Mouse (Mus musculus): ENCODE data around the gene Tulp1. TPM values are rescaled to one million over a fixed set of nuclear protein-coding genes. Genes with fewer than 3 reads are reported as not detected.
A peak's percentile ranks its signal among the peaks of the same experiment; 100 is the strongest.
"Not testable (repeated sequence)": the region's sequence is repeated elsewhere in the genome, so short reads cannot be mapped to it uniquely, and the experiment has no call there.

Tulp1 gene
- total RNA-seq, 4 experiments from 2014 or later: 0.16 to 0.49 TPM; not detected in 2

- no peak for DNase-seq
These were observed 27.5 kb downstream of the Tulp1 start for GRCm38 (mm10) chr17:28337547-28337946.

- no peak for DNase-seq
These were observed 29.8 kb downstream of the Tulp1 start for GRCm38 (mm10) chr17:28335267-28335666.

DNA sequence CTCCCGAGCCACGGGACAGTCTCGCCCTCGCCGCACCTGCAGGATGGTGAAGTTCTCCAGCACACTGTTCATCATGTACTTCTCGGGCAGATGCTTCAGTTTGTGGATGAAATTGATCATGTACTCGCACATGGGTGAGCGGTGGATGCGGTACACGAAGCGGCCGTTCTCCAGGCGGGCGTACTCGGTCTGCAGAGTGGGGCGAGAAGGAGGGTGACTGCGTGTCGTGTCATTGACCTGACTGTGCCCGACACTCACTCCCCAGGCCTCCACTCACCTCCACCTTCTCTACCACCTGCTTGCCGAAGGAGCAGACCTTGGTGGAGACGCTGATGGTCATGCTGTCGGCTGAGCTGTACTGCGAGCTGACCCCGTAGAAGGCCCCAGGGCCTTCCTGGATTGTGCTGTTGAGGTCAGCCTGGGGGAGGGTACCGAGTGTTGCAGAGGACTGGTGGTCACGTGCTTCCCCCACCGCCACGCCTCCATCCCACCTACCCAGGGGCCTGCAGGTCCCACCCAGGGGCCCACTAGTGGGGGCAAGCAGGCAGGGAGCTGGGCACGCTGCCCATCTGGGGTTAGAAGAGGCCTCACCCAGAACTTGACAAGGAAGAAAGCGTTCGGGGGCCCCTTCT, 32.0 kb downstream of the Tulp1 start:
- DNase-seq: no peak

- no peak for DNase-seq
These were observed 32.7 kb downstream of the Tulp1 start for GRCm38 (mm10) chr17:28332113-28332914.

- no peak for DNase-seq
These were observed 33.5 kb downstream of the Tulp1 start for GRCm38 (mm10) chr17:28331241-28332112.

- DNase-seq: not testable (repeated sequence)
These were observed 34.4 kb downstream of the Tulp1 start for GRCm38 (mm10) chr17:28330590-28330989.

DNA sequence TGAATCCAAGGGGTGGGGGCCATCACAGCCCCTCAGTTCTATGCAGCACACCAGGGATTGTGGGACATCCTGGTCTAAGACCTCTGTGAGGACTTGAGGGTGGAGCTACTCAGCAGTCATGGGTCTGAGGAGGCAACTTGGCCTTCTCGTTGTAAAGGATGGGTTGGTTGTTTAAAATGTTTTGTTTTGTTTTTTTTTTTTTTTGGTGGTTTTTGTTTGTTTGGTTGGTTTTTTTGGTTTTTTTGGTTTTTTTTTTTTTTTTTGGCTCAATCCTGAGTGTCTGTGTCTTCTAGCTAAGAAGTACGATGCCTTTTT, 34.8 kb downstream of the Tulp1 start:
- DNase-seq: no peak

- DNase-seq: no peak
These were observed 35.4 kb downstream of the Tulp1 start for GRCm38 (mm10) chr17:28329503-28330231.

DNA sequence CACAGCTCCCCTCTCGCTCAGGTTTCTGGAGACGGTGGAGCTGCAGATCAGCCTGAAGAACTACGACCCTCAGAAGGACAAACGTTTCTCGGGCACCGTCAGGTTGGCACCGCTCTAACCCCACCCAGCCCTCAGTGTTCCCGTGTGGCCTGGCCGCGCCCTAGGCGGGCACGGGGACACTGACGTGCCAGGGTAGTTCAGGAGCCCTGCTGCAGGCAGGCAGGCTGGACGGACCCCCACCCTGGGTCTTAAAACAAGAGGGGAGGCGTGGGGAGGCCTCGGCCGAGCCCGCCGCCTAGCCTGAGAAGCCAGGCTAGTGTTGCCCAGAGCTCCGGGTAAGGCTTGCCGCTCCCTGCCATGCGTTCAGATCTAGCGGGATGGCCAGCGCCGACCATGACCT, 36.1 kb downstream of the Tulp1 start:
- no peak for DNase-seq

- peak; percentile 94 for DNase-seq
These were observed 36.6 kb downstream of the Tulp1 start, which contains the start of gene Rpl10a for GRCm38 (mm10) chr17:28328366-28328928. Gene Rpl10a (plus strand): TSS chr17:28328471.

GRCm38 (mm10) chr17:28327673-28328325, 37.2 kb downstream of the Tulp1 start:
- DNase-seq: peak; percentile 61

- DNase-seq: no peak
These were observed 38.1 kb downstream of the Tulp1 start for GRCm38 (mm10) chr17:28326951-28327350.

DNA sequence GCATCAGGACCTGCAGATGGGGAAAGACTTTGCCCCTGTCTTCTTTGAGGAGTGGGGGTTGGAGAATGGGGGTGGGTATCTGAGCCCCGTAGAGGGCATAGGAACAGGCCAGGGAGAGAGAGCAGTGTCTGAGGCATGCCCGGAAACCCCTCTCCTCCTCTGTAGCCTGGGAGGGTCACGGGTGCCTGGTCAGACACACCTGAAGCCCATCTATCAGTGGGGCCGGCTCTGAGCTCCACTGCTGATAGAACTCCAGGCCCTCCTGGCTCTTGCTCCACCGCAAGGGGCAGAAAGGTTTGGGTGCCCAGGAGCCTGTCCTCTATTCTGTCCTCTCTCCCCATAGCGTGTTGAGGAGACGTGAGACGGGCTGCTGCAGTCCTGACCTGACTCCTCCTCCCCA, 39.3 kb downstream of the Tulp1 start:
- no peak for DNase-seq

DNA sequence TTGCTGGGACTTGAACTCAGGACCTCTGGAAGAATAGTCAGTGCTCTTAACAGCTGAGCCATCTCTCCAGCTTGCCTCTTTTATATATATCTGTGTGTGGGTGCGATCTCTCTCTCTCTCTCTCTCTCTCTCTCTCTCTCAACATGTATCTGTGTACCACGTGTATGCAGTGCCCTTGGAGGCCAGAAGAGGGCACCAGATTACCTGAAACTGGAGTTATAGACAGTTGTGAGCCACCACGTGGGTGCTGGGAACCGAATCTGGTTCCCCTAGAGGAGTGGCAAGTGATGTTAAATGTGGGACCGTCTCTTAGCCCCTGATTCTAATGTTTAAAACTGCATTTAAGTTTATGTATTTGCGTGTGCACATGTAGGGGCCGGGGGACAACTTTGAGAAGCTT, 40.6 kb downstream of the Tulp1 start:
- DNase-seq: not testable (repeated sequence)

GRCm38 (mm10) chr17:28323786-28324185, 41.2 kb downstream of the Tulp1 start:
- no peak for DNase-seq

DNA sequence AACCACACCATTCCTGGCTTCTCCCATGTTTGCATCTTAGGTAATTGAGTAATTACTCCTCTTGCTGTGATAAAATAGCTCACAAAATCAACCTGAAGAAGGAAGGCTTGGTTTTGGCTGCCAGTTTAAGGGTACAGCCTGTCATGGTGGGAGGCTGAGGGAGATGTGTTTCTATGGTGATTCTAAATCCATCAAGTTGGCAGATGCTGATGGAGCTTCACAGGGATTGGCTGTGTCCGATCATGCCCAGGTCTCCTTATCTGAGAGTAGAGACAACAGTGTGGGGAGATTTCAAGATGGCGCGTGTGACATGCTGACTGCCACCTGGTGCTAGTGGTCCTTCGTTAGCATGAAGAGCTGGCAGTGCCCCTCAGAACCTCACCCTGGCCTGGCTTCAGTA, 43.3 kb downstream of the Tulp1 start:
- DNase-seq: no peak

DNA sequence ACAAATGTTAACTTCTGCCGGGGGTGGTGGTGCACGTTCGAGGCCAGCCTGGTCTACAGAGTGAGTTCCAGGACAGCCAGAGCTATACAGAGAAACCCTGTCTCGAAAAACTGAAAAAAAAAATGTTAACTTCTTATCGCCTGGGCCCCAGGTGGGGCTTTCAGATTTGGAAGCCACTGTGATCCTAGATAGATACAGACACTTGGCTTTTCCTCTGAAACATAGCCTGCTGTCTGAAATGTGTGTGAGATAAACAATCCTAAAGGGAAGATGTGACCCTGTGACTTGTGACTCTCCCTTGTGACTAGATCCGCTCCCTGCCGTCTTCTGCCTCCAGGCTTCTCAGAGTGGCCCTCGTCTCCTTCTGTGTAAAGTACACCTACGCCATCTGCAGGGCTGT, 47.3 kb downstream of the Tulp1 start:
- DNase-seq: no peak

- DNase-seq: no peak
These were observed 47.9 kb downstream of the Tulp1 start for GRCm38 (mm10) chr17:28317091-28317490.

- no peak for DNase-seq
These were observed 48.5 kb downstream of the Tulp1 start for GRCm38 (mm10) chr17:28316476-28316875.

- no peak for DNase-seq
These were observed 49.3 kb downstream of the Tulp1 start for GRCm38 (mm10) chr17:28315611-28316160.

GRCm38 (mm10) chr17:28313880-28314225, 51.2 kb downstream of the Tulp1 start:
- DNase-seq: no peak

All from adrenal gland, adult 8-10 months (tissue).